Mouse (Mus musculus) cerebellum, postnatal 10 days (tissue): Measurements from ENCODE around the gene Cdsn.

Experiments used
- DNase-seq, 2 experiments: peaks; one replicate each; pipeline ENCODE4 v3.0.0; 2021; ENCODE audit warnings: mixed read lengths in 2 of 2

Cdsn gene

GRCm38 (mm10) chr17:35578211-35578610 lies 26.3 kb downstream of the Cdsn start:
- peak; percentile 87 to 93 for DNase-seq

- peak in 1 of 2 experiments; percentile 24 for DNase-seq
Observed at GRCm38 (mm10) chr17:35582900-35583299, 31.0 kb downstream of the Cdsn start.

- DNase-seq, result peak; percentile 92 to 94
Observed at GRCm38 (mm10) chr17:35584330-35584937, 32.5 kb downstream of the Cdsn start.

GRCm38 (mm10) chr17:35587291-35587690 lies 35.4 kb downstream of the Cdsn start:
- DNase-seq, result no peak

GRCm38 (mm10) chr17:35588387-35588786 lies 36.5 kb downstream of the Cdsn start:
- DNase-seq, result no peak

GRCm38 (mm10) chr17:35590410-35591218 lies 38.7 kb downstream of the Cdsn start:
- DNase-seq, result peak; percentile 88 to 93

- no peak for DNase-seq
Observed at GRCm38 (mm10) chr17:35591219-35591578, 39.3 kb downstream of the Cdsn start.

- DNase-seq, result no peak
Observed at GRCm38 (mm10) chr17:35591731-35592130, 39.8 kb downstream of the Cdsn start.

- no peak for DNase-seq
Observed at GRCm38 (mm10) chr17:35592131-35592530, 40.2 kb downstream of the Cdsn start.

- DNase-seq, result no peak
Observed at GRCm38 (mm10) chr17:35593786-35594185, 41.9 kb downstream of the Cdsn start.

GRCm38 (mm10) chr17:35594456-35594855 lies 42.5 kb downstream of the Cdsn start:
- no peak for DNase-seq

GRCm38 (mm10) chr17:35597399-35597798 lies 45.5 kb downstream of the Cdsn start:
- no peak for DNase-seq

- no peak for DNase-seq
Observed at GRCm38 (mm10) chr17:35601249-35601648, 49.3 kb downstream of the Cdsn start, which contains the start of gene Sfta2. Gene Sfta2 (plus strand): TSS chr17:35601549.

GRCm38 (mm10) chr17:35601736-35602354 lies 49.9 kb downstream of the Cdsn start:
- DNase-seq, result no peak
